ENCODE assay signal across 9 mouse cellular contexts in genomic region chr11:5150416-5151246, GRCm38 (mm10). TPM values are rescaled to one million over a fixed set of nuclear protein-coding genes. Genes with fewer than 3 reads are reported as not detected.
DNase-seq lines count a peak whose midpoint lies in the region; ATAC-seq and TF ChIP-seq lines count a peak whose summit lies in the region.
"Had no signal": no experiment of that assay in that cellular context is flagged by ENCODE, and none has a peak within 500 bp of the region (broad histone marks: within the 10 kb centered on the region; RNA-seq: fewer than 3 reads in every experiment).

No protein-coding gene starts in this region.

- no peaks in the 10 kb centered on the region for H3K9me3 ChIP-seq in forebrain, embryonic 15.5 days
- no peaks in the 10 kb centered on the region for H3K9me3 ChIP-seq in neural tube, embryonic 11.5 days (ENCODE audit: control insufficient read depth, low read length)
- no peaks in the 10 kb centered on the region for H3K9me3 ChIP-seq in heart, embryonic 11.5 days (replicated peaks; ENCODE audit: control insufficient read depth, low read length)

- WGBS in forebrain, embryonic 15.5 days: 49% methylated on average over 9 of the region's 9 CpGs
- 55% methylated on average over 9 of the region's 9 CpGs for WGBS in neural tube, embryonic 11.5 days
- whole genome bisulfite sequencing in heart, embryonic 11.5 days (ENCODE audit: insufficient replicate concordance): 71% methylated on average over 9 of the region's 9 CpGs

- 0 out of 2 replicates have a peak overlapping the region, but pooled peaks have one; percentile 56 for H3K9ac ChIP-seq in forebrain, embryonic 15.5 days (replicated peaks)
- no peak overlapping the region for H3K9ac ChIP-seq in neural tube, embryonic 11.5 days (ENCODE audit: low read length)
- H3K9ac ChIP-seq in heart, embryonic 11.5 days (ENCODE audit: low read depth, low read length): no peak overlapping the region

- DNase-seq in adrenal gland, postnatal 14 days: peak; percentile 45
- DNase-seq in adrenal gland, postnatal 25 days: no peak
- DNase-seq in A20 (ENCODE audit: low read depth, low spot score): peak; percentile 41
- DNase-seq in neural tube, embryonic 11.5 days (ENCODE audit: low spot score): peak; percentile 37
- DNase-seq in cerebellum, postnatal 36 days: no peak
- DNase-seq in left cerebral cortex, adult 2 months (ENCODE audit: extremely low spot score in 1 of 2, low spot score in 2 of 2): no peak

- no peak overlapping the region for H3K27ac ChIP-seq in forebrain, embryonic 15.5 days (replicated peaks)
- no peak overlapping the region for H3K27ac ChIP-seq in neural tube, embryonic 11.5 days (ENCODE audit: low read depth, low read length)
- no peak overlapping the region for H3K27ac ChIP-seq in left cerebral cortex, adult 2 months
- no peak overlapping the region for H3K27ac ChIP-seq in heart, embryonic 11.5 days (ENCODE audit: low read depth, low read length)
- H3K27ac ChIP-seq: macrophage had no signal

- H3K27me3 ChIP-seq in forebrain, embryonic 15.5 days: no peaks in the 10 kb centered on the region
- 0 out of 2 replicates have a peak, but pooled peaks cover 2% of the 10 kb centered on the region for H3K27me3 ChIP-seq in neural tube, embryonic 11.5 days (ENCODE audit: control insufficient read depth, insufficient read depth, low read length)
- H3K27me3 ChIP-seq in heart, embryonic 11.5 days (ENCODE audit: control insufficient read depth, insufficient read depth, low read length): peaks cover 17% of the 10 kb centered on the region

- H3K36me3 ChIP-seq in forebrain, embryonic 15.5 days: no peaks in the 10 kb centered on the region
- H3K36me3 ChIP-seq in neural tube, embryonic 11.5 days (ENCODE audit: control insufficient read depth, insufficient read depth, low read length): no peaks in the 10 kb centered on the region
- no peaks in the 10 kb centered on the region for H3K36me3 ChIP-seq in heart, embryonic 11.5 days (ENCODE audit: control insufficient read depth, insufficient read depth, low read length)

- intact Hi-C loops in left cerebral cortex, adult 2 months (cut with DNase I): no loop called here

- no peak for ATAC-seq in forebrain, embryonic 15.5 days (replicated peaks)
- ATAC-seq in neural tube, embryonic 11.5 days (ENCODE audit: insufficient read depth, low FRiP score, low TSS enrichment): no peak
- ATAC-seq in heart, embryonic 11.5 days (replicated peaks; ENCODE audit: insufficient number of reproducible peaks, low FRiP score, low TSS enrichment): no peak

- 0 out of 2 replicates have a peak overlapping the region, but pooled peaks have one; percentile 86 for H3K4me2 ChIP-seq in forebrain, embryonic 15.5 days (replicated peaks)
- H3K4me2 ChIP-seq in neural tube, embryonic 11.5 days (ENCODE audit: low read depth): peak overlapping the region; percentile 91; the same call in 1 of the 2 replicates
- no peak overlapping the region for H3K4me2 ChIP-seq in heart, embryonic 11.5 days

- no peak overlapping the region for H3K4me3 ChIP-seq in forebrain, embryonic 15.5 days
- no peak overlapping the region; the same call in 1 of the 2 replicates for H3K4me3 ChIP-seq in neural tube, embryonic 11.5 days (ENCODE audit: low read depth, low read length)
- H3K4me3 ChIP-seq in left cerebral cortex, adult 2 months: no peak overlapping the region
- no peak overlapping the region for H3K4me3 ChIP-seq in heart, embryonic 11.5 days (ENCODE audit: low read depth, low read length)

- H3K4me1 ChIP-seq in forebrain, embryonic 15.5 days: peaks cover 35% of the 10 kb centered on the region
- peaks cover 25% of the 10 kb centered on the region for H3K4me1 ChIP-seq in neural tube, embryonic 11.5 days (ENCODE audit: control insufficient read depth, insufficient read depth, low read length)
- H3K4me1 ChIP-seq in heart, embryonic 11.5 days (ENCODE audit: control insufficient read depth, insufficient read depth, low read length): peaks cover 24% of the 10 kb centered on the region

- no peak for TF ChIP-seq CTCF in left cerebral cortex, adult 2 months (IDR thresholded peaks at IDR 0.05)

RNA-seq across cellular contexts. Expression of gene Emid1, which starts 1.4 kb away (rescaled TPM):
- total RNA-seq in adrenal gland, postnatal 14 days (2021): 8.9 and 10.1 TPM in 2 replicates
- 5.9 and 9.4 TPM in 2 replicates for total RNA-seq in adrenal gland, postnatal 25 days (2021)
- 22.4 and 23.4 TPM in 2 replicates for polyA plus RNA-seq in forebrain, embryonic 15.5 days (2015; fragmentation: Nextera tagmentation; extraction: Ambion mirVana)
- 33.9 and 37.7 TPM in 2 replicates for polyA plus RNA-seq in neural tube, embryonic 11.5 days (2014; fragmentation: Nextera tagmentation; extraction: Ambion mirVana)
- total RNA-seq in left cerebral cortex, adult 2 months (2021): 1 to 10 TPM; 6.2 to 8.1 TPM
- 6.8 and 8.6 TPM in 2 replicates for polyA plus RNA-seq in heart, embryonic 11.5 days (2014; fragmentation: Nextera tagmentation; extraction: Ambion mirVana)

RNA-seq across cellular contexts. Expression of gene Ewsr1, which starts 51.6 kb away (rescaled TPM):
- total RNA-seq in adrenal gland, postnatal 14 days (2021): 297 and 324 TPM in 2 replicates
- 361 and 374 TPM in 2 replicates for total RNA-seq in adrenal gland, postnatal 25 days (2021)
- 762 and 793 TPM in 2 replicates for polyA plus RNA-seq in forebrain, embryonic 15.5 days (2015; fragmentation: Nextera tagmentation; extraction: Ambion mirVana)
- polyA plus RNA-seq in neural tube, embryonic 11.5 days (2014; fragmentation: Nextera tagmentation; extraction: Ambion mirVana): 449 and 456 TPM in 2 replicates
- total RNA-seq in left cerebral cortex, adult 2 months (2021): 100 to 1,000 TPM; 309 to 316 TPM
- polyA plus RNA-seq in heart, embryonic 11.5 days (2014; fragmentation: Nextera tagmentation; extraction: Ambion mirVana): 255 and 322 TPM in 2 replicates

RNA-seq across cellular contexts. Expression of gene Rhbdd3, which starts 51.9 kb away (rescaled TPM):
- total RNA-seq in adrenal gland, postnatal 14 days (2021): 18.3 and 19.0 TPM in 2 replicates
- total RNA-seq in adrenal gland, postnatal 25 days (2021): 18.8 and 27.9 TPM in 2 replicates
- polyA plus RNA-seq in forebrain, embryonic 15.5 days (2015; fragmentation: Nextera tagmentation; extraction: Ambion mirVana): 29.5 and 31.6 TPM in 2 replicates
- 21.4 and 23.8 TPM in 2 replicates for polyA plus RNA-seq in neural tube, embryonic 11.5 days (2014; fragmentation: Nextera tagmentation; extraction: Ambion mirVana)
- total RNA-seq in left cerebral cortex, adult 2 months (2021): 10 to 100 TPM; 23.7 to 28.0 TPM
- 23.5 and 25.7 TPM in 2 replicates for polyA plus RNA-seq in heart, embryonic 11.5 days (2014; fragmentation: Nextera tagmentation; extraction: Ambion mirVana)

Comparison
In these comparisons a context has a peak if more than half of its experiments do, and no peak if none do; other contexts are left out.
1. DNase-seq: peak in adrenal gland, postnatal 14 days (single experiment), A20 (single experiment) and neural tube, embryonic 11.5 days (single experiment); none in adrenal gland, postnatal 25 days (single experiment), cerebellum, postnatal 36 days (0 of 2) and left cerebral cortex, adult 2 months (0 of 2).